Mouse (Mus musculus): ENCODE measurements at regions not wholly inside any gene's neighbourhood (a gene's known extent, or its start where the extent isn't known, plus 50 kb on each side); places are given as distances from the start of the nearest gene placed in this dataset.

GRCm38 (mm10) chr6:143757462-143757861 is 590.4 kb downstream of the Etnk1 start:
- 83% methylated on average over 3 of the region's 3 CpGs for WGBS
- Histone ChIP-seq H3K36me3 (no peaks in the 10 kb centered on the region), H3K4me3 (no peak overlapping the region), H3K9ac (no peak overlapping the region), H3K27ac (no peak overlapping the region), H3K9me3 (no peaks in the 10 kb centered on the region), H3K4me1 (no peaks in the 10 kb centered on the region), H3K27me3 (no peaks in the 10 kb centered on the region), H3K4me2 (replicated peaks) (no peak overlapping the region)
- ATAC-seq (ENCODE audit: low FRiP score, low read depth): no peak

- ATAC-seq (ENCODE audit: low FRiP score, low read depth): no peak
- WGBS: 62% methylated on average over 2 of the region's 2 CpGs
- no peaks in the 10 kb centered on the region for H3K4me1 ChIP-seq
- no peak overlapping the region for H3K4me3 ChIP-seq
- H3K36me3 ChIP-seq: no peaks in the 10 kb centered on the region
- H3K4me2 ChIP-seq (replicated peaks): no peak overlapping the region
- no peak overlapping the region for H3K9ac ChIP-seq
- H3K27me3 ChIP-seq: no peaks in the 10 kb centered on the region
- H3K9me3 ChIP-seq: peaks cover 6% of the 10 kb centered on the region
- no peak overlapping the region for H3K27ac ChIP-seq
These were observed 601.1 kb downstream of the Etnk1 start for GRCm38 (mm10) chr6:143768115-143768514.
